ENCODE assay signal across 8 mouse cellular contexts in genomic region chr4:57301410-57302313, GRCm38 (mm10). TPM values are rescaled to one million over a fixed set of nuclear protein-coding genes. Genes with fewer than 3 reads are reported as not detected.
A peak's percentile ranks its signal among the peaks of the same experiment; 100 is the strongest.
DNase-seq lines count a peak whose midpoint lies in the region; ATAC-seq and TF ChIP-seq lines count a peak whose summit lies in the region.

Gene Ptpn3 (minus strand): TSS chr4:57301837.

- no peaks in the 10 kb centered on the region for H3K36me3 ChIP-seq in heart, embryonic 12.5 days
- H3K36me3 ChIP-seq in kidney, embryonic 15.5 days, result no peaks in the 10 kb centered on the region
- no peaks in the 10 kb centered on the region for H3K36me3 ChIP-seq in limb, embryonic 14.5 days (ENCODE audit: control insufficient read depth, insufficient read depth, low read length)
- H3K36me3 ChIP-seq in midbrain, embryonic 15.5 days (replicated peaks), result no peaks in the 10 kb centered on the region
- no peaks in the 10 kb centered on the region for H3K36me3 ChIP-seq in splenic B cell, adult 2 months (ENCODE audit: control insufficient read depth, insufficient read depth, low read length, poor library complexity, severe bottlenecking)

- 0 out of 2 replicates have a peak, but pooled peaks have one; percentile 34 for TF ChIP-seq POLR2A in limb, embryonic 14.5 days (IDR thresholded peaks at IDR 0.05; ENCODE audit: borderline replicate concordance, extremely low read depth, insufficient read depth, insufficient read length)

- DNase-seq in CD4-positive, CD25-positive, alpha-beta regulatory T cell, adult 2 months (ENCODE audit: low read depth, low spot score), result peak; percentile 62
- DNase-seq in fibroblast of lung, adult 2 months (ENCODE audit: low read depth), result peak; percentile 59
- DNase-seq in limb, embryonic 14.5 days (ENCODE audit: low spot score), result peak; percentile 75
- peak; percentile 4 for DNase-seq in splenic B cell, adult 2 months (ENCODE audit: low read depth, low spot score)

- ATAC-seq in heart, embryonic 12.5 days (ENCODE audit: insufficient number of reproducible peaks, low FRiP score), result peak; percentile 91
- peak; percentile 92 for ATAC-seq in kidney, embryonic 15.5 days (replicated peaks; ENCODE audit: low FRiP score)
- ATAC-seq in limb, embryonic 14.5 days (ENCODE audit: low FRiP score, low read depth), result peak; percentile 77
- peak; percentile 91 for ATAC-seq in midbrain, embryonic 15.5 days (replicated peaks)

- no peaks in the 10 kb centered on the region for H3K4me1 ChIP-seq in brown adipose tissue, adult 24 weeks (ENCODE audit: control insufficient read depth, insufficient read depth, insufficient read length, low read length)
- H3K4me1 ChIP-seq in heart, embryonic 12.5 days (replicated peaks), result peaks cover 17% of the 10 kb centered on the region
- peaks cover 50% of the 10 kb centered on the region for H3K4me1 ChIP-seq in kidney, embryonic 15.5 days
- peaks cover 12% of the 10 kb centered on the region; the same call in 1 of the 2 replicates for H3K4me1 ChIP-seq in limb, embryonic 14.5 days (ENCODE audit: control insufficient read depth, insufficient read depth, low read length)
- H3K4me1 ChIP-seq in midbrain, embryonic 15.5 days, result peaks cover 18% of the 10 kb centered on the region

- no peaks in the 10 kb centered on the region for H3K9me3 ChIP-seq in heart, embryonic 12.5 days (replicated peaks)
- no peaks in the 10 kb centered on the region for H3K9me3 ChIP-seq in kidney, embryonic 15.5 days (replicated peaks)
- no peaks in the 10 kb centered on the region for H3K9me3 ChIP-seq in limb, embryonic 14.5 days (ENCODE audit: control insufficient read depth, low read length)
- H3K9me3 ChIP-seq in midbrain, embryonic 15.5 days, result no peaks in the 10 kb centered on the region

- H3K27ac ChIP-seq in brown adipose tissue, adult 24 weeks (replicated peaks; ENCODE audit: low read depth, low read length), result no peak within 1 kb of the TSS
- peak within 1 kb of the TSS; percentile 58 for H3K27ac ChIP-seq in heart, embryonic 12.5 days (ENCODE audit: poor library complexity, severe bottlenecking)
- H3K27ac ChIP-seq in kidney, embryonic 15.5 days, result peak within 1 kb of the TSS; percentile 92
- 0 out of 2 replicates have a peak within 1 kb of the TSS, but pooled peaks have one; percentile 28 for H3K27ac ChIP-seq in limb, embryonic 14.5 days (replicated peaks; ENCODE audit: low read depth, low read length)
- peak within 1 kb of the TSS; percentile 75 for H3K27ac ChIP-seq in midbrain, embryonic 15.5 days

- peak within 1 kb of the TSS; percentile 87 for H3K4me3 ChIP-seq in brown adipose tissue, adult 24 weeks (ENCODE audit: insufficient read depth, low read depth, low read length)
- H3K4me3 ChIP-seq in heart, embryonic 12.5 days, result peak within 1 kb of the TSS; percentile 91
- H3K4me3 ChIP-seq in kidney, embryonic 15.5 days (replicated peaks), result peak within 1 kb of the TSS; percentile 76
- peak within 1 kb of the TSS; percentile 81 for H3K4me3 ChIP-seq in limb, embryonic 14.5 days (replicated peaks; ENCODE audit: low read length)
- H3K4me3 ChIP-seq in midbrain, embryonic 15.5 days, result peak within 1 kb of the TSS; percentile 60

- under 1% methylated on average over 42 of the region's 42 CpGs for WGBS in heart, embryonic 12.5 days
- WGBS in kidney, embryonic 15.5 days, result under 1% methylated on average over 42 of the region's 42 CpGs
- WGBS in limb, embryonic 14.5 days, result 3% methylated on average over 42 of the region's 42 CpGs
- 0% methylated on average over 42 of the region's 42 CpGs for WGBS in midbrain, embryonic 15.5 days

- H3K9ac ChIP-seq in heart, embryonic 12.5 days, result peak within 1 kb of the TSS; percentile 89
- H3K9ac ChIP-seq in kidney, embryonic 15.5 days, result peak within 1 kb of the TSS; percentile 74
- peak within 1 kb of the TSS; percentile 40 for H3K9ac ChIP-seq in limb, embryonic 14.5 days (ENCODE audit: low read depth, low read length, severe bottlenecking)
- peak within 1 kb of the TSS; percentile 52 for H3K9ac ChIP-seq in midbrain, embryonic 15.5 days

- peak within 1 kb of the TSS; percentile 98 for H3K4me2 ChIP-seq in heart, embryonic 12.5 days
- peak within 1 kb of the TSS; percentile 86 for H3K4me2 ChIP-seq in kidney, embryonic 15.5 days
- H3K4me2 ChIP-seq in limb, embryonic 14.5 days (replicated peaks; ENCODE audit: low read depth, low read length, severe bottlenecking), result peak within 1 kb of the TSS; percentile 95
- H3K4me2 ChIP-seq in midbrain, embryonic 15.5 days, result peak within 1 kb of the TSS; percentile 85

- H3K27me3 ChIP-seq in heart, embryonic 12.5 days (replicated peaks), result peaks cover 20% of the 10 kb centered on the region
- H3K27me3 ChIP-seq in kidney, embryonic 15.5 days, result peaks cover 11% of the 10 kb centered on the region
- H3K27me3 ChIP-seq in limb, embryonic 14.5 days (ENCODE audit: control insufficient read depth, insufficient read depth, low read length), result no peaks in the 10 kb centered on the region
- peaks cover 3% of the 10 kb centered on the region; the same call in 1 of the 2 replicates for H3K27me3 ChIP-seq in midbrain, embryonic 15.5 days (replicated peaks)
- H3K27me3 ChIP-seq in splenic B cell, adult 2 months (ENCODE audit: control insufficient read depth, insufficient read depth, low read length, poor library complexity, severe bottlenecking), result no peaks in the 10 kb centered on the region

RNA-seq across cellular contexts. Expression of gene Ptpn3, which starts in this region (rescaled TPM):
- 1.7 and 1.9 TPM in 2 replicates for polyA plus RNA-seq in brown adipose tissue, adult 24 weeks (2012; ENCODE audit: insufficient read depth, insufficient read length, missing spikeins)
- polyA plus RNA-seq in heart, embryonic 12.5 days (2016; fragmentation: Nextera tagmentation; extraction: Ambion mirVana), result 1.4 and 1.7 TPM in 2 replicates
- 8.3 and 9.7 TPM in 2 replicates for polyA plus RNA-seq in kidney, embryonic 15.5 days (2015; fragmentation: Nextera tagmentation; extraction: Ambion mirVana)
- 3.7 and 4.7 TPM in 2 replicates for polyA plus RNA-seq in limb, embryonic 14.5 days (2012; rRNA removed)
- 2.9 and 3.4 TPM in 2 replicates for polyA plus RNA-seq in limb, embryonic 14.5 days (2014; fragmentation: Nextera tagmentation; extraction: Ambion mirVana)
- polyA plus RNA-seq in midbrain, embryonic 15.5 days (2015; fragmentation: Nextera tagmentation; extraction: Ambion mirVana), result 2.3 and 2.8 TPM in 2 replicates

Comparison
In these comparisons a context has a peak if more than half of its experiments do, and no peak if none do; other contexts are left out.
1. DNase-seq: peak in every context shown above with its lines; median percentile 75 in limb, embryonic 14.5 days; 62 in CD4-positive, CD25-positive, alpha-beta regulatory T cell, adult 2 months; 59 in fibroblast of lung, adult 2 months; 4 in splenic B cell, adult 2 months.